Mouse (Mus musculus) limb, embryonic 10.5 days (tissue): ENCODE measurements at regions not wholly inside any gene's neighbourhood (a gene's known extent, or its start where the extent isn't known, plus 50 kb on each side); places are given as distances from the start of the nearest gene placed in this dataset.

Source experiments
- DNase-seq: peaks from one replicate; pipeline ENCODE4 v3.0.0-alpha.2; 2017; ENCODE audit warnings: low spot score
- H3K27ac ChIP-seq: fragments of 300-500 bp; sonication (generic); 2 replicates; pipeline ENCODE4 v1.5.1; 2016; ENCODE audit warnings: mild to moderate bottlenecking
- H3K27me3 ChIP-seq: fragments of 300-500 bp; sonication (generic); 2 replicates; pipeline ENCODE4 v1.6.1; 2016; ENCODE audit warnings: low read depth, mild to moderate bottlenecking; ENCODE audit not compliant: poor library complexity, severe bottlenecking
- H3K36me3 ChIP-seq: fragments of 300-500 bp; sonication (generic); 2 replicates; pipeline ENCODE4 v1.6.1; 2016; ENCODE audit warnings: mild to moderate bottlenecking, moderate library complexity
- H3K4me1 ChIP-seq: fragments of 300-500 bp; sonication (generic); 2 replicates; pipeline ENCODE4 v1.6.1; 2016
- H3K4me3 ChIP-seq: fragments of 300-500 bp; sonication (generic); 2 replicates; pipeline ENCODE4 v1.5.1; 2016; ENCODE audit warnings: mild to moderate bottlenecking, moderate library complexity
- H3K9me3 ChIP-seq: fragments of 300-500 bp; sonication (generic); replicated peaks from 2 replicates; pipeline ENCODE4 v1.6.1; 2016; ENCODE audit warnings: mild to moderate bottlenecking
- WGBS: fragments of 180-500 bp; shearing (Covaris S2); methylation state at CpG from one replicate; pipeline ENCODE4 v1.1.7; 2016; 5-methylcytosine and 5-hydroxymethylcytosine counted together

GRCm38 (mm10) chr12:86816702-86817610 is 67.6 kb downstream of the Irf2bpl start:
- Histone ChIP-seq H3K27ac (peak overlapping the region; percentile 88), H3K9me3 (no peaks in the 10 kb centered on the region), H3K4me1 (peaks cover 64% of the 10 kb centered on the region), H3K4me3 (peak overlapping the region; percentile 15), H3K27me3 (no peaks in the 10 kb centered on the region), H3K36me3 (no peaks in the 10 kb centered on the region)
- WGBS, result 45% methylated on average over 11 of the region's 11 CpGs
- DNase-seq, result no peak

- Histone ChIP-seq H3K9me3 (no peaks in the 10 kb centered on the region), H3K36me3 (no peaks in the 10 kb centered on the region), H3K4me1 (peaks cover 64% of the 10 kb centered on the region), H3K4me3 (peak overlapping the region; percentile 15; the same call in 1 of the 2 replicates), H3K27me3 (no peaks in the 10 kb centered on the region), H3K27ac (peak overlapping the region; percentile 88)
- WGBS, result 2% methylated on average over 6 of the region's 6 CpGs
- DNase-seq, result peak; percentile 83
Observed at GRCm38 (mm10) chr12:86816171-86816701, 68.4 kb downstream of the Irf2bpl start.

GRCm38 (mm10) chr12:86814740-86815139 is 69.9 kb downstream of the Irf2bpl start:
- no peaks in the 10 kb centered on the region for H3K27me3 ChIP-seq
- H3K4me1 ChIP-seq, result peaks cover 77% of the 10 kb centered on the region
- no peaks in the 10 kb centered on the region for H3K9me3 ChIP-seq
- 87% methylated on average over 7 of the region's 7 CpGs for WGBS
- H3K27ac ChIP-seq, result peak overlapping the region; percentile 88
- H3K36me3 ChIP-seq, result no peaks in the 10 kb centered on the region
- H3K4me3 ChIP-seq, result no peak overlapping the region
- DNase-seq, result no peak
